Mouse (Mus musculus) Muller cell, postnatal 12 days (primary cell): ENCODE measurements around the gene Soga1.

Source experiments
- DNase-seq: peaks from one replicate; pipeline ENCODE4 v3.0.0-alpha.2; 2015; ENCODE audit errors: inconsistent ontology term

Soga1 gene

GRCm38 (mm10) chr2:157037303-157037702, 41.8 kb downstream of the Soga1 start:
- DNase-seq = no peak

DNA sequence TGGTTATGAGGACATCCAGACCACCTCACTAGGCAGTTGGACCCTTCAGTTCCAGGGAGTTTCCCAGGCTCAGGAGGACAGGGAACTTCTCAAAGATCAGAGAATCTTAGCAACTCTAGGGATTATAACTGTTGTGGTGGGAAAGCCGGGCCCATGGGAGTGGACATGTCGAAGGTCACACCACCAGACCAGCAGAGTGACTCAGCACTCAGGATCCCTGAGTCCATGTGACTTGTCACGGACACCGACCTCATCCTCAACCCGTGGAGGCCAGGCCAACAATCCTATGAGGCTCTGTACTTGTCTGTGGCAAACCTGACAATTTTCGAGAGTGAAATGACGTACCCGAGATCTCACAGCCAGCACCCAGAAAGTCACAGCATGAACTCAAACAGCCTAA, 42.7 kb downstream of the Soga1 start:
- DNase-seq = peak; percentile 53

GRCm38 (mm10) chr2:157035371-157035770, 43.7 kb downstream of the Soga1 start:
- DNase-seq = no peak

- peak; percentile 55 for DNase-seq
These were observed 48.2 kb downstream of the Soga1 start for GRCm38 (mm10) chr2:157030804-157031203.

DNA sequence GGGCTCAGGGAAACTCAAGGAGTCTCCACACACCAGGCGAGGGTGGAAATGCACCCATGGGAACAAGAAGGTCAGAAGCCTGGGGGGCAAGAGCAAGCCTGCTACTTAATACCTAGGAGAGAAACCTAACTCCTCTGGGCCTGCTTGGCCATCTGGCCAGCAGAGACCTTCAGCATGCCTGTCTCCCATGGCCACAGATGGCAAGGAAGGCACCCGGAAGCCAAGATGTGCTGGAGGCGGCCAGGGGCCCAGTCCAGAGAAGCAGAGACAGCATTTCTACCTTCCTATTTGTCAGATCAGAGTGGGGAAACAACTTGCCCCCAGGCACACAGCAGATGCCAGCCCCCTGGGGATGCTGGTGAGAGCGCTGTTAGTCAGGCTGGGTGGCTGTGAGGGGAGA, 50.8 kb downstream of the Soga1 start:
- no peak for DNase-seq

DNA sequence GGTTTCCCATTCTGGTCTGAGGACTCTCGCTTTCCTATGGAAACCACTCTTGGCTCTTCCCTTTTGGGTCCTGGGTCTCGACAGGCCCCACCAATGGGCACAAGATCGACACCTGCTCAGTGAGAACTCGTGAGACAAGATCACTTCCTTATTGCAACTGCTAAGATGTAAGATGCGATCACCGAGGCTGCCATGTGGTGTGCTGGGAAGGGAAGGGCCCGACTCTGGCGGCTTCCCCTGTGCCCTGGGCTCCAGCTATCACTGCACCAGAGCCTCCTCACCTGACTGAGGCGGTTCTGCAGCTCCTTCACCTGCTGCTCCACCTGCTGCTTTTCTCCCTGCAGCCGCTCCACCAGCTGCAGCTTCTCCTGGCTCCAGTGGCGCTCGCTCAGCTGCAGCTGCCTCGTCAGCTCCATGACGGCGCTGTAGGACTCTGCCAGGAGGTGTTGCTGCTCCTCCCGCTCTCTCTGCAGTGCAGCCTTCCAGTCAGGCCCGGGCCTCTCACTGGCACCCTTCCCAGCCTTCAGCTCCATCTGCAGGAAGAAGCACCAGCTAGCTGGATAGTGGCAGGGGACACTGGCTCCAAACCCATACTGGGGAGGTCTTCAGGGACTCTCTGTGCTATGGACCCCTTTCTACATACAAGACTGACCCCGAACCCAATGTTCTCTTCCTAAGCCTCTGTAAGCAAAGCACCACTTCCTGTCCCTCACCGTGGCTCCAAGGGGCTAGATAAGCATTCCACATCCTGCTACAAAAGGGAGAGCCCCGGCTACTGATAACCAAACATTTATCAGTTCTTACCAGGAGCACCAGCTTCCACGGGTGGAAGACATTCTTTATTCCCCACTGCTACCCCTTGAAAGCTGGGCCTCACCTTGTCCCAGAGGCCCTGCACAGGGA, 51.7 kb downstream of the Soga1 start:
- no peak for DNase-seq

DNA sequence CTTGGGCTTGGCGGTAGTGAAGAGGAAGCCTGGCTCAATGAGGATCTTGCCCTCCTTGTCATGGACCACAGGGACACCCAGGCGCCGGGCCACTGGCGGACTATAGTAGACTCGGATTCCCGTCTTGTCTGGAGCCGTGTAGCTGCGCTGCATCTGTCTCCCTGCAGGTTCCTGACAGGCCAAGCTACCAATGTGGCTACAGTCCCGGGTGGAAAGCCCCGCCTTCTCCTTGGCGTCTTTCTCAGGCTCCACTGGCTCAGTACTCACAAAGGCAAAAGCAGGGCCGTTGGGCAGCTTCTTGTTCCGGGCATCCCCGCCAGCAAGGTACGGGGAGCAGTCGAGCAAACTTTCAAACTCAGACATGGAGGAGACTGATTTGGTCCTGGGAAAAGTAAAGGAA, 57.9 kb downstream of the Soga1 start:
- no peak for DNase-seq

GRCm38 (mm10) chr2:157019228-157019627, 59.8 kb downstream of the Soga1 start:
- DNase-seq = no peak

DNA sequence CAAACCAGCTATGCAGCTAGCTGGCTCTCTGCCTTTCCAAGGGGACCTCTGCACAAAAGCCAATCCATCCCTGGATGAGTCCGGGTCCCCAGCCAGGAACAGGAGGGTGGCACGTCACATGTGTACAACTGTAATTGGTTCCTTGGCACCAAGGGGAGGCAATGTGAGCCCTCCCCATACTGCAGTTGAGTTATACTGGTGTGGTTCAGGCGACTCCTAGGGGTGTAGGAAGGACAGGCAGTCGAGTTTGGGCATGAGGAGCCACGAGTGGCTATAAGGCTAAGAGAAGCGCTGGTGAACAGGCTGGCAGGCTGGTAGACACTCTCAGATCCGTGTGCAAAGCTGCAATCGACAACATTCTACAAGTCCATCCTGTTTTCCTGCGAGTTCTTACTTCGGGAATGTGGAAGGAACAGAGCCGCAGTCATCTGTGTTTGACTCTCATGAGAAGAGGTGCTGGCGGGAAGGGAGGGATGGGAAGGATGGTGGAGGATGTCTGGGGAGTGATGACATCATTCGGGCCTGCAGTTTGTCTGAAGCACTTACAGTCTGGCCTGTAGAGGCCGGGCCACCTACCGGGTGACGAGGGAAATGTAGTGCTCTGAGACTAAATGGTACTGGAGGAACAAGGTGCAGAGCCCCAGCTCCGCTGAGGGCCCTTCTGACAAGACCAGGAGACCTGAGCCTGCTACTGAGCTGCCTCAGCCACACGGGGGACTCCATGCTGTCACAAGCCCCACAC, 62.4 kb downstream of the Soga1 start:
- no peak for DNase-seq

GRCm38 (mm10) chr2:157012341-157012740, 66.7 kb downstream of the Soga1 start:
- DNase-seq = no peak

GRCm38 (mm10) chr2:157010634-157011310, 68.3 kb downstream of the Soga1 start:
- DNase-seq = no peak

DNA sequence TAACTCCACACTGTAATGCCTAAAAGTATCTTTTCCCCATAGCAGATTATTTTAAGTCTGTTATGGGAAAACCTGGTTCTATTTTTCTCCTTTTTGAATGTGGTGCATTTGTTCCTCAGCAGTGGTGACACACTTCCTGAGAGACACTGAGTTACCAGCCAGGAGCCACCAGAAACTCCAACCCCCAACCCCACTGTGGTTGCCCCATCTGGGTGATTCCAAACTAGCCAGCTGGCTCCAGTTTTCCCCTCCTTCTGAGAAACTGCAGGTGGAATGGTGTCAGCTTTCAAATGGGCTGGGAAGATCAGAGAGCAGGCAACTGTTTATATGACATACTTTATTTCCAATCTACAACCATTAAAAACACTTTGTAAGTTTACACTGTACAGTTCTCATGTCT, 68.9 kb downstream of the Soga1 start:
- peak; percentile 27 for DNase-seq

- DNase-seq = no peak
These were observed 70.5 kb downstream of the Soga1 start for GRCm38 (mm10) chr2:157008509-157008908.

GRCm38 (mm10) chr2:157007234-157007596, 71.8 kb downstream of the Soga1 start:
- DNase-seq = no peak

DNA sequence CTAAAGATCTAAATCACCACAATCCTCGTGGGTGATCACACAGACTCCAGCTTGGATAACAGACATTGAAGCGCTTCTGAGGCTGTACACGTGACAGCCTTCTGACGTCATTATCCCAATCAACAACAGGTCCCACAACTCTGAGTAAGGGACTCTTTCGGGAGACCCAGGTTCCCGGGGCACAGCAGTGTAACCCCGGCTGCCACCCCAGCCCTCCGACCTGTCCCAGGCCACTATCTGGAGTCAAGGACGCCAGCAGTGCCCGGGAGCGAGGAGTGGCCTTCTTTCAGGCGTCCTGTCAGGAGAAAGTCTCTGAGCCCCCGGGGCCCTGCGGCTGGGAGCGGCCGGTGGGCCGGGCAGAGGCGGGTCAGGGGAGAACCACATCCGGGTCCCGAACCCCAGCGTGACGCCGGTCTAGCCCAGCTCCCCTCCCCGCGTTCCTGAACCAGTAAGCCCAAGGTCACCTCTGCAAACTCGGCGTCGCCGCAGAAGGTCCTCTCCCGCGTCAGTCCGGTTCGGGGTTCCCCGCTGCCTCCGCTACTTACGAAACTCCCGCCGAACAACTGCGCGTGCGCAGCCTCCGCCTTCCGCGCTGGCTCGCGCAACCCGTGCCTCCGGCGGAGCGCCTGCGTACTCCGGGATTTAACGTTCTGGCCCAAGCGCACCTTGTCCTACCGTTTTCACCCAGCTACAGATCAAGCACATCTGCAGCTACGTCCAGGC, 72.4 kb downstream of the Soga1 start, which contains the start of gene Dsn1:
Gene Dsn1 (minus strand): TSS at position 644 of the 723 bp plus-strand sequence.
- peak; percentile 88 for DNase-seq

DNA sequence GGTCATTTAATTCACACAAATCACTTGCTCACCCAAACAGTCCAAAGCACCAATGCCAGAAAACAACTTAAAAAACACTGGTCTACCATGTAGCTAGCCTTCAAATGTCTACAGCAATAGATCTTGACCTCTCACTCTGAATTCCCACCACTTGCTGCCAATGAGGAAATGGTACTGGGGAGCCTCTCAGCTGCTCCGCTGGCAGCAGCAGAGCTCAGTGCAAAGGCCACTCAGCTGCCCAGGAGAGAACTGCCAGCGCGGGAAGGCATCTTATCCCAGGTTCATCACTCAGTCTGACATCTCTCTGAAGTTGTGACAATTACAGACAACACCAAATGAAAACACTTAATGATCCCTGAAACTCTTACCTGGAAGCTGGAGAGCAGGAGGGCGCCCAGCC, 76.7 kb downstream of the Soga1 start:
- no peak for DNase-seq

- no peak for DNase-seq
These were observed 80.8 kb downstream of the Soga1 start for GRCm38 (mm10) chr2:156998263-156998662.

GRCm38 (mm10) chr2:156996576-156996975, 82.5 kb downstream of the Soga1 start:
- peak; percentile 60 for DNase-seq

GRCm38 (mm10) chr2:156991470-156992319, 87.4 kb downstream of the Soga1 start, which contains the start of gene Ndrg3:
Gene Ndrg3, minus strand, starts transcription at chr2:156992056.
- peak; percentile 96 for DNase-seq

DNA sequence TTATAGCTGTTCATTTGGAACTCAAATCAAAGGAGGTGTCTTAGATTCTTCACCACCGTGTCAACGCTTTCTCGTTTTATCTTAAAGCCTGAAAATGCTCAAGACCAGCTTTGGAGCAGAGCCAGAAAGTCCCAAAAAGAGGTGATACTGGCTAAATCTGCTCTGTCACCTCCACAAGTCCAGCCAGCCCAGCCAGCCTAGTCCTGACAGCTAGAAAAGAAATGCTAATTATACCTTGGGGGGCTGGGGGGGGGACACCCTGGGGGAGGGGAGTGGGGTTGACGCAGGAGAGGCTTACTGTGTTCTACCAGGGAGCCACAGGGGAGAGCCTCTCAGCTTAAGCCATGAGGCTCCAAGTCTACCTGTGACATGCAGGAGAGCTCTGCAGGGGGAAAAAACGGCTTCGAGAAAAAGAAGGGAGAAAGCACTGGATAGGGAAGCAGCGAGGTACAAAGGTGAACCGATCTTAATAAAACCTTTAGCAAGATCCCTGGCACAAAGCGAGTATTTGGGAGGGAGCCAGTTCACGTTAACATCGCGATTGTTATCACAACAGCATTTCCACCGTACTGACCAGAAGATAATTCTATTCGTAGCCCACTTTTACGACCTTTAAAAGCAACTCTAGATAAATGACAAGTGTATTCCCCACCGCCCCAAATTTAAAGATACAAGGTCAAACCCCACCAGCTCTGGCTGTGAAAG, 88.2 kb downstream of the Soga1 start:
- no peak for DNase-seq
